Mouse (Mus musculus) liver, postnatal 0 days (tissue): ENCODE measurements around the gene Pabpn1l. TPM values are rescaled to one million over a fixed set of nuclear protein-coding genes. Genes with fewer than 3 reads are reported as not detected.

Experiments used
- ATAC-seq: fragments of 200-750 bp; cut with Nextera tagmentation; 2 replicates; pipeline ENCODE4 v1.8.0; 2017; ENCODE audit warnings: mild to moderate bottlenecking, moderate library complexity
- DNase-seq: peaks from one replicate; pipeline ENCODE4 v3.0.0-alpha.2; 2016
- H3K27ac ChIP-seq: fragments of 300-500 bp; sonication (generic); 2 replicates; pipeline ENCODE4 v1.5.1; 2014; ENCODE audit warnings: antibody characterized with exemption, moderate library complexity, mild to moderate bottlenecking, low read depth
- H3K27me3 ChIP-seq: fragments of 300-500 bp; sonication (generic); 2 replicates; pipeline ENCODE4 v1.6.1; 2014; ENCODE audit warnings: low read length, control low read depth, mixed read lengths; ENCODE audit not compliant: insufficient read depth
- H3K36me3 ChIP-seq: fragments of 300-500 bp; sonication (generic); replicated peaks from 2 replicates; pipeline ENCODE4 v1.6.1; 2014; ENCODE audit warnings: mild to moderate bottlenecking, control low read depth, low read length, moderate library complexity, mixed read lengths; ENCODE audit not compliant: insufficient read depth
- H3K4me1 ChIP-seq: fragments of 300-500 bp; sonication (generic); 2 replicates; pipeline ENCODE4 v1.6.1; 2014; ENCODE audit warnings: antibody characterized with exemption, mild to moderate bottlenecking, control low read depth; ENCODE audit not compliant: insufficient read depth
- H3K4me2 ChIP-seq: fragments of 300-500 bp; sonication (generic); 2 replicates; pipeline ENCODE4 v1.6.1; 2014; ENCODE audit warnings: low read depth, mild to moderate bottlenecking, low read length, moderate library complexity, mixed read lengths
- H3K4me3 ChIP-seq: fragments of 300-500 bp; sonication (generic); 2 replicates; pipeline ENCODE4 v1.5.1; 2014; ENCODE audit warnings: low read depth, low read length
- H3K9ac ChIP-seq: fragments of 300-500 bp; sonication (generic); replicated peaks from 2 replicates; pipeline ENCODE4 v1.6.1; 2014; ENCODE audit warnings: mild to moderate bottlenecking, moderate library complexity
- H3K9me3 ChIP-seq: fragments of 300-500 bp; sonication (generic); 2 replicates; pipeline ENCODE4 v1.6.1; 2016; ENCODE audit warnings: mild to moderate bottlenecking, control low read depth, low read length, mixed read lengths
- CTCF ChIP-seq: sonication (generic); IDR thresholded peaks from 2 replicates; pipeline ENCODE4 v1.5.1; 2016; ENCODE audit warnings: antibody characterized with exemption, low read depth
- EP300 ChIP-seq: IDR thresholded peaks from 2 replicates; pipeline ENCODE4 v1.6.1; 2016; ENCODE audit warnings: antibody characterized with exemption, low read depth, mild to moderate bottlenecking
- WGBS: fragments of 180-500 bp; shearing (Covaris S2); extraction: QIAGEN DNeasy Blood & Tissue Kit; methylation state at CpG from one replicate; pipeline ENCODE4 v1.1.7; 2014; ENCODE audit not compliant: insufficient replicate concordance; 5-methylcytosine and 5-hydroxymethylcytosine counted together
- polyA plus RNA-seq: library from polyadenylated mRNA; unstranded; fragments of >200 nt; fragmentation: Nextera tagmentation; extraction: Ambion mirVana; gene quantifications from 2 replicates; pipeline ENCODE4 v1.2.1, GENCODE M21; 2015

Gene Pabpn1l
- polyA plus RNA-seq, 1 experiment from 2014 or later: not detected

DNA sequence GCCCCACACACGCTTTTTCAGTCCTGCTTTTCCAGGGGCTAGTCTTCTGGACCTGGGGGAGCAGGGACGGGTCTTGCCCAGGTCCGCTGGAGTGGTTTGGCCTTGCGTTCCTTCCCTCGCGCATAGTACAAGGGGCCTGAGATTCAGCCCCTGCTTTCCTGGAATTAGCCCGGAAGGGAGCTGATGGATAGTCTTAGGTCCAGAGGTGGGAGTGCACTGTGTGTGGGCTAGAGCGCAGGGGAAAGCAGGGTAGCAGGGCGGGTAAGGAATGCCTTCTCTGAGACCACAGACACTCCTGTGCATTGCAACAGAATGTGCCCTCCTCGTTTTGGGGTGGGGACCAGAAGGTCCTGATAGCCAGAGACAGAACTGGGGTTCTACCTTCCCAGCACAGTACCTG, 45.4 kb downstream of the Pabpn1l start:
- ATAC-seq (no peak), DNase-seq (no peak)
- 0 out of 2 replicates have a peak overlapping the region, but pooled peaks have one; percentile 9 for H3K27ac ChIP-seq
- H3K36me3 ChIP-seq: peaks cover 11% of the 10 kb centered on the region
- no peaks in the 10 kb centered on the region for H3K27me3 ChIP-seq
- WGBS: 55% methylated on average over 10 of the region's 10 CpGs
- H3K4me3 ChIP-seq: no peak overlapping the region
- peaks cover 22% of the 10 kb centered on the region for H3K4me1 ChIP-seq
- H3K4me2 ChIP-seq: peak overlapping the region; percentile 87
- TF ChIP-seq EP300 (no peak), CTCF (no peak)
- H3K9me3 ChIP-seq: no peaks in the 10 kb centered on the region
- peak overlapping the region; percentile 86; the same call in 1 of the 2 replicates for H3K9ac ChIP-seq

DNA sequence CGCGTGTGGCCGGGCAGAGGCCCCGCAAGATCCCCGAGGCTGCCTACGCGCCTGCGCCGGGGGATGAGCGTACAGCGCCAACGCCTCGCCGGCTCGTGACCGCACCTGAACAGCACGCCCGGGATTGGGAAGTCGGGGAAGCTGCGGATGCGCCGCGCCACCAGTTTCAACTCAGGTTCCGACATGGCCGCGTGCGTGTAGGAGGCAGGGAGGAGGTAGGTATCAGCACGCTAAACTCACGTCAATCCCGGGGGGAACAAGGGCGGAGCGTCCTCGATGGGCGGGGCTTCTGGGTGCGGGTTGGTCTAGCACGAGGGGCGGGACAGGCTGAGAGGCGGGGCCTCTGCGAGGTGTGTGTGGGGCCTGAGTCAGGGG, 45.9 kb downstream of the Pabpn1l start, which contains the start of gene Aprt:
Gene Aprt (minus strand): TSS at position 262 of the 375 bp plus-strand sequence.
- H3K4me2 ChIP-seq: peak within 1 kb of the TSS; percentile 87
- H3K27me3 ChIP-seq: no peaks in the 10 kb centered on the region
- under 1% methylated on average over 39 of the region's 39 CpGs for WGBS
- H3K4me3 ChIP-seq: peak within 1 kb of the TSS; percentile 70
- peak within 1 kb of the TSS; percentile 84 for H3K27ac ChIP-seq
- peak within 1 kb of the TSS; percentile 86 for H3K9ac ChIP-seq
- no peak for TF ChIP-seq CTCF
- no peak for TF ChIP-seq EP300
- H3K4me1 ChIP-seq: peaks cover 22% of the 10 kb centered on the region
- DNase-seq (peak; percentile 97), ATAC-seq (peak; percentile 81)
- H3K36me3 ChIP-seq: peaks cover 16% of the 10 kb centered on the region
- no peaks in the 10 kb centered on the region for H3K9me3 ChIP-seq

DNA sequence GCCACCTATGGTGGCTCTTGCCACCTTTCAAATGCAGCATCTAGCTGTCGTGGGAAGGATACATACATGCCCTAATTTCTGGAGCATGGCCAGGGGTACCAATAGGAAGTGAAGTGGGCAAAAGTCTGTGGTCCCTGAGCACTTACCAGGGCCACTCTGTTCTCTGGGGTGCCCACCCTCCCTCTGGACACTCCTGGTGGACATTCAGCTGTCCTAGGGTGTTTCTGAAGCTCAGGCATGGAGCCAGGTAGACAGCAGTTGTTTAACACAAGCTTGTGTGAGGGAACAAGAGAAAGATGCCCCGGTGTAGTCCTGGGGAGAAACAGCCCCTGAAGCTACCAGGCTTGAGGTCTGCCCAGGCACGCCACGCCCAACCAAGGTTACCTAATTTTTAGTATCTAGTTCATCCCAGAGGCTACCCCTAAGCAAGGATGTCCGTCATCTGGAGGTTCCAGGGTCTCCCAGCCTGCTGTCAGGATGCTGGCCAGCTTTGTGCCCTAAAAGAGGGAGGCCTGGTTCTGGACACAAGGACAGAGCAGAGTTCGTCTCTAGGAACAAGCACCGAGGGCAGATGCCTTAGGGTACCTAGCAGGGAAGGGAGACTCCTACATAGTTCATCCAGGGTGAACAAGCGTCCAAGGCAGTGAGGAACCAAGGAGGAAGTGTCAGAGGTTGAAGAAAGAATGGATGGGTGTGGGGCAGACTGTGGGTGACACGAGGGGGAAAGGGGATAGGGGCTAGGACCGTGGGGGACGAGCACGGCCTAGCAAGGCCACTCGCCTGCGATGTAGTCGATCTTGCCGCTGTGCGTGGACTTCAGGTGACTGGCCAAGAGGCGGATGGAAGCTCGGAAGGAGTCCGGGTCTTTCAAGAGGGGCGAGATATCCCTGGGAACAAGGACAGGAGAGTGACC, 46.5 kb downstream of the Pabpn1l start:
- H3K4me1 ChIP-seq: peaks cover 22% of the 10 kb centered on the region
- WGBS: 5% methylated on average over 21 of the region's 21 CpGs
- TF ChIP-seq EP300 (no peak), CTCF (no peak)
- H3K27ac ChIP-seq: peak overlapping the region; percentile 84
- H3K9ac ChIP-seq: peak overlapping the region; percentile 86
- H3K27me3 ChIP-seq: no peaks in the 10 kb centered on the region
- H3K4me3 ChIP-seq: peak overlapping the region; percentile 70
- peak overlapping the region; percentile 87 for H3K4me2 ChIP-seq
- peak; percentile 41 for DNase-seq
- H3K9me3 ChIP-seq: no peaks in the 10 kb centered on the region
- ATAC-seq: peak; percentile 14
- peaks cover 22% of the 10 kb centered on the region for H3K36me3 ChIP-seq

DNA sequence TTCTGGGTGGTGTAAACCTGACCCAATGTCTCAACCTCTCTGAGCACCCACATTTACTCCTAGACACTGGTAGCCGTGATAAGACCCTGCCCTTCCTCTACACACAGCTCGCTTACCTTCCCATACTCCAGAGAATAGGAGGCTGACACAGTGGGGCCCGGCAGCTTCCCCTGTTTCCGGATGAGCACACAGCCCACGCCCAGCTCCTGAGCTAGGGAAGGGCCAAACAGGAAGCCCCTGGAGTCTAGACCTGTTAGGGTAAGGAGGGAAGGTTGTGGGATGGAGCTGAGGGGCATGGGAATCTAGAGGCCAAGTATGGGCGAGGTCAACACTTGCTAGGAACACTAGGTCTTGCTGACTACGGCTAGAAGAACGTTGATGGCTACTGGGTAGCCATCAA, 47.3 kb downstream of the Pabpn1l start:
- Histone ChIP-seq H3K4me3 (peak overlapping the region; percentile 70), H3K36me3 (peaks cover 28% of the 10 kb centered on the region), H3K27ac (peak overlapping the region; percentile 84), H3K9ac (peak overlapping the region; percentile 86), H3K4me2 (peak overlapping the region; percentile 87), H3K4me1 (peaks cover 22% of the 10 kb centered on the region), H3K9me3 (no peaks in the 10 kb centered on the region), H3K27me3 (no peaks in the 10 kb centered on the region)
- DNase-seq: no peak
- TF ChIP-seq EP300 (no peak), CTCF (no peak)
- 27% methylated on average over 8 of the region's 8 CpGs for WGBS
- no peak for ATAC-seq

DNA sequence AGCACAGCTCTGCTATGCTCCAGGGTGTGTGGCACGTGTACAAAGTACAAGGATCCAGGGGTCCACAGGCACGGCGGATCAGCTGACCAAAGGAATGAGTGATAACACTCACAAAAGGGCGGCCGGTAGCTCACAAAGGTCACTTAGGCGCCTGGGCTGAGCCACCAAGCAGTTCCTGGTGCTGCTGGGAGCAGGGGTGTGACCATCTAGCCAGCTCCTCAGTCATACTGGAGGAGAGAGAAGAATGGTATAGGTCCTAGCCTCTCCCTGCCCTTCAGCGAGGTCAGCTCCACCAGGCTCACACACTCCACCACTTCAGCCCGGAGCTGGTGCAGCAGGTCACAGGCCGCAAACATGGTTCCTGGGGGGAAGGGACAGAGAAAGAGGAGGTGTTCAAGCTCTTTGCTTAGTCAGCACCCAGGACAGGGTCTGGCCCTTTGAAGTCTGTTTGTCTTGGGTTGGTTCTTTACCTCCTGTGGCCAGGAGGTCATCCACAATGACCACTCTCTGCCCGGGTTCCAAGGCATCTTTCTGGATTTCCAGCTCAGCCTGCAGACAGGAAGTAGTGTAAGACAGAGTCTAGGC, 47.8 kb downstream of the Pabpn1l start:
- WGBS: 35% methylated on average over 10 of the region's 10 CpGs
- TF ChIP-seq CTCF (no peak), EP300 (no peak)
- Histone ChIP-seq H3K27me3 (no peaks in the 10 kb centered on the region), H3K9me3 (no peaks in the 10 kb centered on the region), H3K36me3 (peaks cover 33% of the 10 kb centered on the region), H3K27ac (peak overlapping the region; percentile 84), H3K4me3 (peak overlapping the region; percentile 70), H3K4me2 (peak overlapping the region; percentile 87), H3K4me1 (peaks cover 22% of the 10 kb centered on the region), H3K9ac (peak overlapping the region; percentile 86)
- DNase-seq: peak; percentile 62
- peak; percentile 76 for ATAC-seq

GRCm38 (mm10) chr8:122574264-122574663, 48.3 kb downstream of the Pabpn1l start:
- no peak overlapping the region for H3K4me3 ChIP-seq
- H3K9ac ChIP-seq: no peak overlapping the region
- peaks cover 26% of the 10 kb centered on the region for H3K4me1 ChIP-seq
- WGBS: 55% methylated on average over 3 of the region's 3 CpGs
- H3K27me3 ChIP-seq: no peaks in the 10 kb centered on the region
- H3K9me3 ChIP-seq: no peaks in the 10 kb centered on the region
- peak overlapping the region; percentile 87 for H3K4me2 ChIP-seq
- H3K36me3 ChIP-seq: peaks cover 37% of the 10 kb centered on the region
- DNase-seq (no peak), ATAC-seq (peak; percentile 53)
- peak; percentile 23; the same call in 1 of the 2 replicates for TF ChIP-seq EP300
- no peak for TF ChIP-seq CTCF
- H3K27ac ChIP-seq: peak overlapping the region; percentile 84
